Mouse (Mus musculus) thymus, postnatal 0 days (tissue): Measurements from ENCODE around the gene Rfx4. TPM values are rescaled to one million over a fixed set of nuclear protein-coding genes. Genes with fewer than 3 reads are reported as not detected.

Source experiments
- DNase-seq: peaks from one replicate; pipeline ENCODE4 v3.0.0-alpha.2; 2015; ENCODE audit warnings: low spot score
- polyA plus RNA-seq: library from polyadenylated mRNA; unstranded; fragments of >200 nt; fragmentation: Nextera tagmentation; extraction: Ambion mirVana; gene quantifications from 2 replicates; pipeline ENCODE4 v1.2.1, GENCODE M21; 2015

Gene Rfx4
- polyA plus RNA-seq, 1 experiment from 2014 or later: 0.08 TPM

DNA sequence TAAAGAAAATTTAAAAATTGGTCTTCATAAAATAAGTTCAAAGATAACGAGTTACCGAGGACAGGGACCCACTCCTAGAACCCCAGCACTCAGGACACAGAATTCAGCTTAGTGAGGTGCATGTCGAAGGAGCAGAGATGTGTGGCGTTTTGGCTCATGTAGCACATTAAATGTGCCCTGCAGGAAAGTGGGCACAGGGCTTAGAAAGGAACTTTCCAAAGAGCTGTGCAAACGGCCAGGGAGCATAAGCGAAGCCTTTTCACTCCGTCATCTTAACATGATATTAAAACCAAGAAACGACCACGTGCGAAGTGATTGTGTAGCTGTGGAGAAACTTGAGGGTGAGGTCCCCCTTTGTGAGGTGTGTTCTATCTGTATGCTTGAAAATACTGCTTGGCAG is 198.4 kb downstream of the Rfx4 start:
- no peak for DNase-seq

Other genes with a start within 250 kb of the Rfx4 start
- 11.4 and 12.7 TPM in 2 replicates for gene Ckap4, start 222.0 kb upstream of the Rfx4 start, polyA plus RNA-seq
- 41.8 TPM in 2 replicates for gene Tcp11l2, start 179.4 kb upstream of the Rfx4 start, polyA plus RNA-seq
- 11.3 and 12.1 TPM in 2 replicates for gene Polr3b, start 133.8 kb upstream of the Rfx4 start, polyA plus RNA-seq
- 8.6 and 8.9 TPM in 2 replicates for gene Ric8b, start 161.6 kb downstream of the Rfx4 start, polyA plus RNA-seq